Mouse (Mus musculus) gastrocnemius, adult 2 months (tissue): ENCODE measurements around the gene Rtraf. TPM values are rescaled to one million over a fixed set of nuclear protein-coding genes. Genes with fewer than 3 reads are reported as not detected.
"Not testable (repeated sequence)": the region's sequence is repeated elsewhere in the genome, so short reads cannot be mapped to it uniquely, and the experiment has no call there.

Experiments used
- DNase-seq: peaks from one replicate; pipeline ENCODE4 v3.0.0; 2022
- H3K27ac ChIP-seq: fragments of 200-600 bp; 2 replicates; pipeline ENCODE4 v1.8.1; 2022; ENCODE audit warnings: mild to moderate bottlenecking
- H3K4me3 ChIP-seq: fragments of 200-600 bp; 2 replicates; pipeline ENCODE4 v1.8.1; 2022; ENCODE audit warnings: mild to moderate bottlenecking, moderate library complexity
- CTCF ChIP-seq: fragments of 200-600 bp; IDR thresholded peaks from 2 replicates; pipeline ENCODE4 v1.8.1; 2022; ENCODE audit warnings: antibody characterized with exemption, mild to moderate bottlenecking, moderate library complexity
- intact Hi-C: fragments of 180-260 bp; cut with DNase I; formaldehyde crosslinking; loops from one replicate; pipeline ENCODE4 v1.15.1; 2025
- long read RNA-seq, 2 experiments: library from polyadenylated mRNA; stranded (forward); transcript quantifications; one replicate each; pipeline ENCODE4 v2.0.0; 2021
- total RNA-seq, 2 experiments: library from RNA; stranded (reverse); gene quantifications; 2 replicates each; pipeline ENCODE4 v1.2.3; 2021

Rtraf gene
- 10 to 100 TPM; 84.9 to 85.6 TPM for total RNA-seq
- long read RNA-seq, experiment 1, transcript Rtraf-201 (8 exons, 1,562 nt), result major isoform, 118 of 230 reads
- long read RNA-seq, experiment 1, partial matches to known transcripts, result 3 of 230 reads
- long read RNA-seq, experiment 1, other reads (novel, unspliced or antisense), result 109 of 230 reads
- long read RNA-seq, experiment 2, transcript Rtraf-201 (8 exons, 1,562 nt), result major isoform, 149 of 304 reads
- long read RNA-seq, experiment 2, partial matches to known transcripts, result 1 of 304 reads
- long read RNA-seq, experiment 2, other reads (novel, unspliced or antisense), result 154 of 304 reads

- Histone ChIP-seq H3K4me3 (peak within 1 kb of the TSS; percentile 78), H3K27ac (peak within 1 kb of the TSS; percentile 94)
- intact Hi-C loops, result no loop called here
- peak; percentile 98 for DNase-seq
- no peak for TF ChIP-seq CTCF
Observed at GRCm38 (mm10) chr14:19823321-19824142, at the start of gene Rtraf. Rtraf (minus strand) TSS chr14:19823824.

- intact Hi-C loops, result no loop called here
- no peak for DNase-seq
- no peak for TF ChIP-seq CTCF
- Histone ChIP-seq H3K4me3 (no peak overlapping the region), H3K27ac (no peak overlapping the region)
Observed at GRCm38 (mm10) chr14:19867286-19867935, 43.8 kb upstream of the Rtraf start.

- H3K4me3 ChIP-seq, DNase-seq, intact Hi-C loops, H3K27ac ChIP-seq: not testable (repeated sequence)
Observed at GRCm38 (mm10) chr14:19865121-19865520, 41.5 kb upstream of the Rtraf start.

GRCm38 (mm10) chr14:19861311-19862080 is 37.9 kb upstream of the Rtraf start:
- Histone ChIP-seq H3K27ac (no peak overlapping the region), H3K4me3 (no peak overlapping the region)
- peak; percentile 29; the same call in 1 of the 2 replicates for TF ChIP-seq CTCF
- no peak for DNase-seq
- intact Hi-C loops, result no loop called here

GRCm38 (mm10) chr14:19860281-19860680 is 36.7 kb upstream of the Rtraf start:
- TF ChIP-seq CTCF, result no peak
- no peak for DNase-seq
- intact Hi-C loops, result no loop called here
- Histone ChIP-seq H3K4me3 (no peak overlapping the region), H3K27ac (no peak overlapping the region)

- peak; percentile 51 for TF ChIP-seq CTCF
- intact Hi-C loops, result loop anchor here (5.0 kb wide), 1 partner anchor 208 kb away; no protein-coding TSS in a partner anchor
- DNase-seq, result no peak
Observed at GRCm38 (mm10) chr14:19858808-19859776, 35.5 kb upstream of the Rtraf start.

GRCm38 (mm10) chr14:19858279-19858678 is 34.7 kb upstream of the Rtraf start:
- no peak overlapping the region for H3K27ac ChIP-seq
- DNase-seq, result no peak
- intact Hi-C loops, result loop anchor here (5.0 kb wide), 1 partner anchor 209 kb away; no protein-coding TSS in a partner anchor
- TF ChIP-seq CTCF, result no peak
- H3K4me3 ChIP-seq, result no peak overlapping the region

More at GRCm38 (mm10) chr14:19858808-19859776, 35.5 kb upstream of the Rtraf start:
- peak overlapping the region; percentile 7; the same call in 1 of the 2 replicates for H3K4me3 ChIP-seq
- no peak overlapping the region for H3K27ac ChIP-seq

- no peak overlapping the region for H3K27ac ChIP-seq
- DNase-seq, result no peak
- intact Hi-C loops, result no loop called here
- no peak for TF ChIP-seq CTCF
- no peak overlapping the region for H3K4me3 ChIP-seq
Observed at GRCm38 (mm10) chr14:19853471-19853870, 29.8 kb upstream of the Rtraf start.

GRCm38 (mm10) chr14:19839600-19840332 is 16.1 kb upstream of the Rtraf start:
- Histone ChIP-seq H3K27ac (peak overlapping the region; percentile 31; the same call in 1 of the 2 replicates), H3K4me3 (peak overlapping the region; percentile 68)
- peak; percentile 75 for TF ChIP-seq CTCF
- intact Hi-C loops, result loop anchor here (1.0 kb wide), 1 partner anchor 228 kb away; no protein-coding TSS in a partner anchor
- peak; percentile 47 for DNase-seq

- DNase-seq, result no peak
- Histone ChIP-seq H3K4me3 (no peak overlapping the region), H3K27ac (no peak overlapping the region)
- intact Hi-C loops, result no loop called here
- no peak for TF ChIP-seq CTCF
Observed at GRCm38 (mm10) chr14:19836289-19836688, 12.7 kb upstream of the Rtraf start.
